Mouse (Mus musculus) splenic B cell, adult 2 months (primary cell): Measurements from ENCODE around the gene Try5.
"Not testable (repeated sequence)": the region's sequence is repeated elsewhere in the genome, so short reads cannot be mapped to it uniquely, and the experiment has no call there.

ENCODE experiments used
- DNase-seq: peaks from one replicate; pipeline ENCODE4 v3.0.0-alpha.2; 2011; ENCODE audit warnings: low read depth, low spot score
- H3K27me3 ChIP-seq: 2 replicates; pipeline ENCODE4 v1.6.1; 2012; ENCODE audit warnings: mild to moderate bottlenecking, low read length, moderate library complexity, mixed read lengths; ENCODE audit not compliant: control insufficient read depth, poor library complexity, insufficient read depth, severe bottlenecking
- H3K36me3 ChIP-seq: 2 replicates; pipeline ENCODE4 v1.6.1; 2012; ENCODE audit warnings: mild to moderate bottlenecking, low read length, moderate library complexity, mixed read lengths; ENCODE audit not compliant: control insufficient read depth, poor library complexity, insufficient read depth, severe bottlenecking

Gene Try5

GRCm38 (mm10) chr6:41316741-41317140, at the start of gene Try5:
TSS of gene Try5 (minus strand) at chr6:41316841.
- not testable (repeated sequence) for DNase-seq, H3K36me3 ChIP-seq, H3K27me3 ChIP-seq

- no peaks in the 10 kb centered on the region for H3K27me3 ChIP-seq
- DNase-seq = no peak
- no peaks in the 10 kb centered on the region for H3K36me3 ChIP-seq
Observed at GRCm38 (mm10) chr6:41353932-41354331, 37.3 kb upstream of the Try5 start, which contains the start of gene Try10. TSS of gene Try10 (plus strand) at chr6:41354105.

- H3K27me3 ChIP-seq = no peaks in the 10 kb centered on the region
- no peaks in the 10 kb centered on the region for H3K36me3 ChIP-seq
- DNase-seq = no peak
Observed at GRCm38 (mm10) chr6:41301969-41302368, 14.7 kb downstream of the Try5 start, which contains the start of gene Try4. TSS of gene Try4 (plus strand) at chr6:41302269.

DNA sequence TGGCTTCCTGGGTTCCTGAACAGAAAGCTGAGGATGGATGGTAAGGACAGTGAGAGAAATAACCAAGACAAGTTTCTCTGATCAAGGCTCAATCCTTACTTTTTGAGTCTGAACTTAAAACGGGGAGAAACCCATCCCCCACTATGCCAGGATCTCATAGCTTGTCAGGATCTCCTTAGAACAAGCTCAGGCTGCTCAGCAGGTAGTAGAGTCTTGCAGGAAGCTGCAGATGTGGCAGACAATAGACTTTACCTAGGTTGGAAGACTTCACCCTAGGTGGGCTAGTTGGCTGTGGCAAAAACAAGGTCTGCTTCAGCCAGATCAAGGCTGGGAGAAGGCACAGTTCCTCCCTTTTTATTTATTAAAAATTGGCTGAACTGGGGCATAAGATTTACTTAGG, 18.4 kb downstream of the Try5 start:
- no peak for DNase-seq
- no peaks in the 10 kb centered on the region for H3K27me3 ChIP-seq
- no peaks in the 10 kb centered on the region for H3K36me3 ChIP-seq

- H3K27me3 ChIP-seq = no peaks in the 10 kb centered on the region
- no peak for DNase-seq
- H3K36me3 ChIP-seq = no peaks in the 10 kb centered on the region
Observed at GRCm38 (mm10) chr6:41266140-41266539, 50.5 kb downstream of the Try5 start.

DNA sequence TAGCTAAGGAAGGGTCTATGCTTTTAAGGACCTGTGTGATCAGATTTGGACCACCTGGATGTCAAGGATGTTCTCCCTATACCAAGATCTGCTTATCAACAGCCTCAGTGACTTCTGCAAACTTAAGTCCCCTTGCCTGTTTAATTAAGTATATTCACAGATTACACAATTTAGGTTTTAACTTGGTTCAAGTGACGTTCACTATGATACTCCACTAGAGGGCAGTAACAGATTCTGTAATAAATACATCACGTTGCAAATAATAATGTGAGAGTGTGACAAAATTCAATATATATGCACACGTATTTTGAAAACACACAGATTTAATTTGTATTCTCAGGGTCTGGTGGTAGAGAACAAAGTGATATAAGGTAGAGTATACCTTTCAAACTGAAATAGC, 53.8 kb downstream of the Try5 start:
- Histone ChIP-seq H3K36me3 (no peaks in the 10 kb centered on the region), H3K27me3 (no peaks in the 10 kb centered on the region)
- DNase-seq = peak; percentile 16
